8 mouse cellular contexts compared by ENCODE assay signal in the genomic region with DNA sequence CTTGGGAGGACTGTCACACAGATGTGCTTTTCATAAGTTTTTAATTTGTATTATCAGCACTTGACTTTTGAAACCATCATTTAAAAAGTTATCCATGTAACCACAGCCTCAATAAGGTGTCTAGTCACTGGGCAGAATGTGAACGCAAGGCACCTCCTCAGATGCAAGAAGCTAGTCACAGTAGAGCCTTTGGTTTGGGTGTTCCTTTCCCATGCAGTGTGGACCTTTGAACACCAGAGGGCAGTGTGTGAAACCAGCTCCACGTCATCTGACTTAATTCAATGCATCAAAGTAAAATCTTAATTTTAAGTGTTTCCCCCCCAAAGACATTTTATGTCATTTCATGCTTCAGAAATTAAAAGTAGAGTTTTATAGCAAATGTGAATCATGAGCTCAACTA.
DNase-seq lines count a peak whose midpoint lies in the region; ATAC-seq and TF ChIP-seq lines count a peak whose summit lies in the region.

No protein-coding gene starts in this region.

- H3K9me3 ChIP-seq in forebrain, embryonic 12.5 days = no peaks in the 10 kb centered on the region

- H3K36me3 ChIP-seq in heart, adult 2 months (ENCODE audit: control insufficient read depth, insufficient read depth, low read length) = no peaks in the 10 kb centered on the region
- H3K36me3 ChIP-seq in forebrain, embryonic 12.5 days (replicated peaks) = no peaks in the 10 kb centered on the region

- H3K27me3 ChIP-seq in heart, adult 2 months (ENCODE audit: control insufficient read depth, insufficient read depth, low read length) = no peaks in the 10 kb centered on the region
- H3K27me3 ChIP-seq in forebrain, embryonic 12.5 days = no peaks in the 10 kb centered on the region

- no peak overlapping the region for H3K4me2 ChIP-seq in forebrain, embryonic 12.5 days

- H3K27ac ChIP-seq in heart, adult 2 months = no peak overlapping the region
- H3K27ac ChIP-seq in forebrain, embryonic 12.5 days = no peak overlapping the region

- no peaks in the 10 kb centered on the region for H3K79me2 ChIP-seq in heart, adult 2 months (replicated peaks; ENCODE audit: control insufficient read depth, insufficient read depth, low read length)

- H3K9ac ChIP-seq in heart, adult 2 months (ENCODE audit: low read depth, low read length) = no peak overlapping the region
- H3K9ac ChIP-seq in forebrain, embryonic 12.5 days = no peak overlapping the region

- peak; percentile 62; the same call in 1 of the 2 replicates for ATAC-seq in forebrain, embryonic 12.5 days (ENCODE audit: low FRiP score)
- ATAC-seq in monocyte, adult 5-6 weeks (replicated peaks; ENCODE audit: insufficient number of reproducible peaks, low FRiP score, low TSS enrichment, poor library complexity, severe bottlenecking) = peak; percentile 79

- WGBS in heart, adult 2 months = 26% methylated on average over 2 of the region's 2 CpGs
- WGBS in forebrain, embryonic 12.5 days = 29% methylated on average over 2 of the region's 2 CpGs

- DNase-seq in heart, adult 2 months = peak; percentile 58 to 80
- DNase-seq in heart, adult 11 months = no peak
- peak; percentile 86 for DNase-seq in brain, embryonic 14.5 days (ENCODE audit: low read depth)
- peak; percentile 74 for DNase-seq in hindlimb bud, embryonic 11.5 days (ENCODE audit: extremely low spot score, low read depth, low spot score)
- peak; percentile 68 to 74 for DNase-seq in left cerebral cortex, postnatal 36 days (ENCODE audit: low spot score in 2 of 2)
- DNase-seq in spleen, postnatal 4 days (ENCODE audit: low spot score in 2 of 2) = peak; percentile 42 to 79

- TF ChIP-seq POLR2A in heart, adult 2 months (IDR thresholded peaks at IDR 0.05; ENCODE audit: insufficient read depth, low read depth, low read length) = no peak
- TF ChIP-seq POLR2A in brain, embryonic 14.5 days (IDR thresholded peaks at IDR 0.05; ENCODE audit: borderline replicate concordance, extremely low read depth, insufficient read depth, insufficient read length, poor library complexity, severe bottlenecking) = no peak

- H3K4me3 ChIP-seq in heart, adult 2 months = no peak overlapping the region
- no peak overlapping the region for H3K4me3 ChIP-seq in forebrain, embryonic 12.5 days (replicated peaks)

- TF ChIP-seq CTCF in heart, adult 2 months (IDR thresholded peaks at IDR 0.05) = no peak; the same call in 1 of the 2 replicates
- peak; percentile 90 for TF ChIP-seq CTCF in brain, embryonic 14.5 days (IDR thresholded peaks at IDR 0.05; ENCODE audit: borderline replicate concordance, extremely low read depth, insufficient read depth, insufficient read length)

- TF ChIP-seq EP300 in heart, adult 2 months (IDR thresholded peaks at IDR 0.05; ENCODE audit: insufficient read depth, low read depth, low read length) = 0 out of 2 replicates have a peak, but pooled peaks have one; percentile 27

- peaks cover 3% of the 10 kb centered on the region; the same call in 1 of the 2 replicates for H3K4me1 ChIP-seq in heart, adult 2 months (ENCODE audit: control insufficient read depth, insufficient read depth, low read length)
- H3K4me1 ChIP-seq in forebrain, embryonic 12.5 days = peaks cover 14% of the 10 kb centered on the region; the same call in 1 of the 2 replicates

- intact Hi-C loops in heart, adult 2 months (cut with DNase I) = loop anchor here (1.0 to 5.0 kb wide), 3 partner anchors 301 to 453 kb away; no protein-coding TSS in a partner anchor
- intact Hi-C loops in left cerebral cortex, postnatal 36 days (cut with DNase I) = no loop called here
